Mouse (Mus musculus): ENCODE measurements around the gene Mettl7a1. TPM values are rescaled to one million over a fixed set of nuclear protein-coding genes. Genes with fewer than 3 reads are reported as not detected.
A peak's percentile ranks its signal among the peaks of the same experiment; 100 is the strongest.
"Not testable (repeated sequence)": the region's sequence is repeated elsewhere in the genome, so short reads cannot be mapped to it uniquely, and the experiment has no call there.

Gene Mettl7a1
- total RNA-seq, 2 experiments from 2014 or later = 8.8 to 13.1 TPM

DNA sequence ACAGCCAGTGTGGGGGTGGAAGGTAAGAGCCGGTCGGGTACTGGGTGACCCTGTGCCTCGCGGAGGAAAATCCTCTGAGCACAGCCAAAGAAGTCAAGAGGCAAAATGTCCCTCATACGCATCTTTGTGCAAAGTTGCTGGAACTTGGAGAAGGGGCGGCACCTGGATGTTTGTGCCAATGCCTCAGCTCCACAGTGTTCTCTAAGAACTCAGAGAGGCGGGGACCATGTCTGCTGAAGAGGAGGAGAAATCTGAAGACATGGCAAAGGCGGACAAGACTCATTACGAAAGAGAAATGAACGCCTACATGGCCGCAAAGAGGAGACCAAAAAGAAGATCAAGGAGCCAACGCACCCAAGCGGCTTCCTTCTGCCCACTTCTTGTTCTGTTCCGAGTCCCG lies 2.4 kb upstream of the Mettl7a1 start:
- DNase-seq = no peak

DNA sequence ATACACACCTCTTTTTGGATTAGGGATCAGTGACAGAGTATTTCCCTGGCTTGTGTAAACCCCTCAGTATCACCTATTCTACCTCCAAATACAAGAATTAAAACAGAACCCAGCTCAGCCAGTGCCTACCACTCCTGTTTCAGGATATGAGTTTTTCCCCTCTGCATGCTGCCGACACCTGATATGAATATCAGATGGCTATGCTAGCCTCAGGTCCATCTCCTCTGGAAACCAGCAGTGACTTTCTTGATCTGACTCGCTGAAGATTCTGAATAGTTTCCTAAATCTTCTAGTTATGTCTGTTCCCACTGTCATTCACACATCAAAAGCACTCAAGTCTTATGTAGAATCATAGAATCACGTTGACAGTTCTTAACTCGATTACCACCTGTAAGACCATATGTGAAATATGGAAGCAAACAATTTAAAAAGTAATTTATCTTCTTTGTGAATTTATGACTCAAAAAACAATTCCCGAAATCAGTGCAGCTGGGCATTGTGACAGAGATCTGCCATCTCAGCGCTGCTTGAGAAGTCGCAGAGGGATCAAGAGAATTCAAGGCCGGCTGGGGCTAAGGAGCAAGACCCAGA lies 417 bp upstream of the Mettl7a1 start:
- no peak for DNase-seq

DNA sequence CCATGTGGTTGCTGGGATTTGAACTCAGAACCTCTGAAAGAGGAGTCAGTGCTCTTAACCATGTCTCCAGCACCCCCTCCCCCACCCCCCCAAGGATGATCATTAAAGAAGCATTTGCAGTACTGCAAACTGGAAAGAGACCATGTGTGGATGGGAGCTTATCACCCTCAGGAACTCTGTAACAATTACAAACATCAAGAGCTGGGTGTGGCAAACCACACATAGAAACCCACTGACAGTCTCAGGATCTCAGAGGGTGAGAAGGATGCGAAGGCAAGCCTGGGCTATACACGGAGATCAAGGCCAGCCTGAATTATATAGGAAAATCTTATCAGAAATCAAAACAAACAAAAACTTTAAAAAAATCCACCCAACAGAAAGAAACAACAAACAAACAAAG lies 2.3 kb downstream of the Mettl7a1 start:
- no peak for DNase-seq

DNA sequence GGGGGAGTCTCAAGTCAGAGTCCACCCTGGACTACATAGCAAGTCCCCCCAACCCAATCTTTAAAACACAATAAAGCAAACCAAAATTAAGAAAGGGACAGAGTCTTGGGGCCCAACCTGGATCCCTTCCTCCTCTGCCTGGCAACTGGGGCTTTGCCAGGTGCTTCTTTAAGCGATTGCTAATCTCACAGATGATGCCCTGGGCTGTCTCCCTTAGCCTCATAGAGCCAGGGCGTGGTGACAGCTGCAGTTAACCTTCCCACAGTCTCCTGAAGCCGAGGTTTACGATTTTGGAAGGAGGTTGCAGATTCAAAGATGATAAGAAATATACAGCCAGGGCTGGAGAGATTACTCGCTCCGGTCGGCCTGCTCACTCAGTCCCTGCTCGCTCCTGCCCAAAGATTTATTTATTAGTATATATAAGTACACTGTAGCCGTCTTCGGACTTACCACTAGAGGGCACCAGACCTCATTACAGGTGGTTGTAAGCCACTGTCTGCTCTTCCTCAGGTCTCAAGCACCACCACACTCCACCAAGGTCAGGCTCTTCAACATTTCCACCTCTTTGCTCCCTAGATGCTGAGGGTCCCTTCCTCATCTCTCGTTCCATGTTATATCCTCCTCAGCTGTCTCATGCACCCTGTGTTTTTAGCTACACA lies 3.6 kb downstream of the Mettl7a1 start:
- peak; percentile 23 for DNase-seq

DNA sequence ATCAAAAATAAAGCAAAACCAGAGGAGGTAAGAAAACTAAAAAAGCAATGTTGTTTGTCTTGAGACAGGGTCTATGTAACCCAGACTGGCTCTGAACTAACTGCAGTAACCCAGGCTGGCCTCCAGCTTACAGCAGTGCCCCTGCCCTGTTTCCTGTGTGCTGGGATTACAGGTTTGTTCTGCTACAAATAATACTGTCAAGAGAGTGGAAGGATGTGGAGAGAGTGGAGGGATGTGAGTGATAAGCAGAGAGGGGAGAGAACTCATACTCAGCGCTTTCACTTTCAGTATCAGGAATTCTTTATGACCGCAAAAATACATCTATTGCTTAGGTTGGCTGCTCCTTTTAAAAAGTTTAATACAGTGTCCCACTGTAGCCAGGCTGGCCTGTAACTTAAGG lies 8.4 kb downstream of the Mettl7a1 start:
- DNase-seq = no peak

DNA sequence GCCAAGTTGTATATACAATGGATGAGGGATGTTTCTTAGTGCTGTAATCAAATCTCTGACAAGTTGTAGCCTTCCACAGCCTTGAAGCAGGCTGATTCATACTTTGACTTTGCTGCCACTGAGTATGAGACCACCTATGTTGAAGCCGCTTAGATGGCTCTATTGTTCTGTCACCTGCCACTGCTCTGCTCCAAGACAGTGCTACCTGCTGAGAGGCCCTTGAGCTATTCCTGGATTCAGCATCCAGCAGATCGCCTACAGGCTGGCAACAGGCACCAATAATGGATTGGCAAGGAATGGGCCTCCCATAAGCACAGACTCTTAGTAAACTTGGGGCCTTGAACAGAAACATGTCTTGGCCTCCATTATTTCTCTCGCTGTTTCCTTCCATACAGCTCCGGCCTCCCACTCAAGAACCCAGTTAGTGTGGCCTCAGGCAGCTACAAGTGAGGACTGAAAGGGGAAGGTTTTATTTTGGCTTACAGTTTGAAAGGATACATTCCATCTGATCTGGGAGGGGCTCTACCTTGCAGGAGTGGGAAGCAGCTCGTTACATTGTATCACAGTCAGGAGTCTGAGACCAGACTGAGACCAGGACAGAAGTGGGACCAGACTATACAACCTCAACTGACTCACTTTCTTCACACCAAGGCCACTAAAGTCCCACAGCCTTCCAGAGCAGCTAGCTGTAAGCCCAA lies 10.7 kb downstream of the Mettl7a1 start:
- no peak for DNase-seq

DNA sequence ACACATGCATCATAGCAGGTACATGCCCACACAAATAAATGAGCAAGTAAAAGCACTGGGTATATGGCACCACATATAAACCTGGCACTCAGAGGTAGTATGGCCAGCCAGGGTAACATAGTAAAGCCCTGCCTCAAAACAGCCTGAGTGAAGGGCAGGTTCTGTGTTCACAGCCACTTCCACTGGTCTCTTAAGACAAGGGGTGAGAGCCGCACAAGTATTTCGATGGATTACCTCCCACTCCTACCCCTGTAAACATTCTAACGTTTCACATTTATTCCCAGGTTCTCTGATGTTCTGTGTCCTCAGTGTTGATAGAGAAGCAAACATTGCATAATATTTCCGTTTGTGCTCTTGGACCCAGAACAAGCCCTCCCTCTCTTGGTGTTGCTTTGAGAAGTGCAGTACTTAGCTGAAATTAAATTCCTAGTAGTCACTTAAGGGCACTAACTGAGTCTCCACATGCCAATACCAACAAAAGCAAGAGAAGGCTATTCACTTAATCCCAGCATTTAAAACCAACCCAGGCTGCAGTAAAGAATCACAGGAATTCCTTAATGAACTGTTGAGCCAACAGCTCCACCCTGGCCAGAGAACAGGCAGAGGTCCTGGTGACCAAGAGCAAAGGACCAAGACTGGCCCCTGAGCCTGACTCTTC lies 14.2 kb downstream of the Mettl7a1 start:
- not testable (repeated sequence) for DNase-seq

DNA sequence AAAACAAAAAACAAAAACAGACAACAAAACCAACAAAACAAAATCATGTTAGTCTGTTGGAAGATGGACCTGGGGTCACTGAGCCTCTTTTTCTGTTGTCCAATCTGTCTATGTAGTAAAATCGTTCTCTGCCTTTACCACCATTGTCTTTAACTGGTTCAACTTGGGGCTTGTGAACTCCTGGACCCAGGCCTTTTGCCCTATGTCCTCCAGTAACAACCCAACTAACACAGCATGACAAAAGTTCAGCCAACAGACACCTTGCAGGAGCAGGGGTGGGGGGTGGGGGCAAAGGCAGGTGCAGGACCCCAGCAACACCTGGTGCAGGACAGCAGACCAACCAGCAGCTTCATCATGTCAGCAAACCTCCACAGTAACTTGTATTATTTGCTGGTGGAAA lies 15.9 kb downstream of the Mettl7a1 start:
- DNase-seq = no peak

DNA sequence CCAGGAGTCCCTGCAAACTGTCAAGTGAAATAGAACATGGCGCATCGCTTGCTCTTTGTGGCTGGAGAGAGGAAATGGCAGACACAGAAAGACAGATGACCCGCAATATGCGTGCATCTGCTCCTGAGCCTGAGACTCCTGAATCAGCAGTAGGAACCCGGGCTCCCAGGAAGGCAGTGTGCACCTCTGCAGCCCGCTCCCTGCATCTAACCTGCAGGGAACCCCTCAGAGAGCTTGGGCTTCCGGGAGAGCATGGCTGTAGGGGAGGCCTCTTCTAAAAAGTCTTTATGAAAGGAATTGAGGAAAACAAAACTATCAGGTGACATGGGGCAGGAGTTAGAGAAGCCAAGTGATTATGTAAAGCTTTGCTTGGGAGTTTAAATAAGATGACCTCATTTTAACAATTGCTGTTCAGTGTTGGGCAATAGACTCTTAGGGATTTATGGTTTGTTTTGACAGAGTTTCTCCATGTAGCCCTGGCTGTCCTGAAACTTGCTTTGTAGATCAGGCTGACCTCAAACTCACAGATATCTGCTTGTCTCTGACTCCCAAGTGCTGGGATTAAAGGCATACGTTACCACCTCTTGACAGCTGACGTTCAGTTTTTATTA lies 16.5 kb downstream of the Mettl7a1 start:
- no peak for DNase-seq

DNA sequence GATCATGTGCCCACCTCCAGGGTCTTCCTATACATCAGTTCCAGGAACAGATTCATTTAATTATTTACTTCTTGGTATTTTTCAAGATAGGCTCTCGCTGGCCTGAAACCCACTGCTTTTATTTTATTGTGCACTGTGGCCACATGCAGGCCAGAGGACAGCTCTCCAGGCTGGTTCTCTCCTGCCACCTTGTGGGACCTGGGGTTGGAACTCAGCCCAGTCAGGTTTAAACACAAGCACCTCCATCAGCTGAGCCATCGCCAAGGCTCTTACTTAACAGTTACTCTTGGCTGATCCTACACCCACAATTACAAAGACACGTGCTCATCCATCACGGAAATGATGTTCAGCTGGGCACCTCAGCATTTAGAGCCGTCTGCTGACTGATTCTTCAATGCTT lies 17.2 kb downstream of the Mettl7a1 start:
- peak; percentile 63 for DNase-seq

DNA sequence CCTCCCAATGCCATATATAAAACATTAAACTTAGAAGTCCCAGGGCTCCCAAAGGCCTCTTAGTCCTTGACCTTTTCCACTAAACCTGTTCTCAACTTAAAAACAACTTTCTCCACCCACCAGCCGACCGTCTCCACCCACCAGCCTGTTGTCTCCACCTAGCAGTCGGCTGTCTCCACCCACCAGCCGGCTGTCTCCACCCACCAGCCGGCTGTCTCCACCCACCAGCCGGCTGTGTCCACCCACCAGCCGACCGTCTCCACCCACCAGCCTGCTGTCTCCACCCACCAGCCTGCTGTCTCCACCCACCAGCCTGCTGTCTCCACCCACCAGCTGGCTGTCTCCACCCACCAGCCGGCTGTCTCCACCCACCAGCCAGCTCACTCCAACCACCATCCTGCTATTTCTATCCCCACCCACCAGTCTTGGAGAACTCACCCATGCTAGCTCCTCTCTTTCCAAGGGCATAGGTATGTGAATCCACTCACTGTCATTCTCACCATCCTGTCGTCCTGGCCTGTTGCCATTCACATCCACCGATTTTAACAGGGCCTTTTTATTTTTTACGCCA lies 20.2 kb downstream of the Mettl7a1 start:
- no peak for DNase-seq

DNA sequence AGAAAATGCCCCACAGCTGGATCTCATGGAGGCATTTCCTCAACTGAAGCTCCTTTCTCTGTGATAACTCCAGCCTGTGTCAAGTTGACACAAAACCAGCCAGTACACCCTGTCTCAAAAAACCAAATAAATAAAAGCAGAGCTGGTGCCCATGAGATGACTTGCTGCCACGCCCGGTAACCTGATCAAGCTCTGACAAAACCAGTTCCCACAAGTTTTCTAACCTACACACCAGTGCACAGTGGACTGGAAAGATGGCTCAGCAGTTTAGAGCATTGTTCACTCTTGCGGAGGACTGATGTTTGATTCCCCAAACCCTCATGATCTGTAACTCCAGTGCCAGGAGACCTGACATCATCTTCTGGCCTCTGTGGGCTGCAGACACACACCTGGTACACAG lies 21.3 kb downstream of the Mettl7a1 start:
- no peak for DNase-seq

DNA sequence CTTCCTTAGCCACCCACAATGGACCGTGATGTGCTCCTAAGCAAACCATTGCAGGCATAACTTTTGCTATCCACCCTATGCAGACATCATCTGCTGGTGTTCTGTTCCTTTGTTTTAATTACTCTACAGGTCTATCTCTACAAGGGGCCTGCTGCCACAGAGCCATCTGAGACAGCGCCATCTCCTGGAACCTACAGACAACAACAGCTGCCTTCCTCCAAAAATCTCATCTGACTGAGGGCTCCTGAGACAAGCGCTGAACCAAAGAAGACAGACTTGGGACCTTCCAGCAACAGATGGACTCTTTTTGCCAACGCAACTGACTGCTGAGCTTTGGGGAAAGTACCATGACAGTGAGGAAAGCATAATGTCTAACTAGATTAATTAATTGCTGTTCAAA lies 24.1 kb downstream of the Mettl7a1 start:
- DNase-seq = not testable (repeated sequence)

DNA sequence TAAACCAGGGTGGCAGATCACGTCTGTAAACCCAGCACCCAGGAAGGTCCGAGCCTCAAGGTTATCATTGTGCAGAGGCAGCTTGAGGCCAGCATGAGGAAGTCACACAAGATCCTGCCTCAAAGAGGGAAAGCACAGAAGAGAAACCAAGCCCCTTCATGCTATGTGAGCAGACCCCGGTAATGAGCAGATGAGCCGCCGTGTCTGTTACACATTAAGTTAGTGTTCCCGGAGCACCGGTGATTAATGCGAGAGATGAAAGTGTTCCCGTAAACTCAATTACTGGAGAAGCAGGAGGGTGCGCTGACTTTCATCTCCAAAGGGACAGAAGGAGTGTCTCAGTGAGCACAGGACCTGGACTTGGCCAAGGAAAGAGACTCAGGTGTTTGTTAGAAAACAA lies 25.4 kb downstream of the Mettl7a1 start:
- DNase-seq = not testable (repeated sequence)

DNA sequence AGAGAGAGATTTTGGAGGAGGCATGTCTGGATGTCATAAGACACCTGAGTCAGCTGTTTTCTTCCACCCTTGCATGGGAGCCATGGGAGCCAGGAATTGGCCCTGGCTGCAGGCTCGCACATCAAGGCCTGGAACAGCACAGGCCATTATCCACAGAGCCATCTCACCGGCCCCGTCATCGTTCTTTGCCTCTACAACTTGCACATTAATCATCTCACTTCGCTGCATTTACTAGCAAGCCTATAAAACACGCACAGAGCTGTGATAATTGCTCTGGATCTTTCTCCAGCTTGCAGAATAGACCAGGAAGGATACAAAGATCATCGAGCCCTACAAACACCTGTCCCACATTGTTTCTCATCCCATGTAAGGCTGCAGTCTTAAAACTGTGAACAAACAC lies 26.8 kb downstream of the Mettl7a1 start:
- DNase-seq = no peak

DNA sequence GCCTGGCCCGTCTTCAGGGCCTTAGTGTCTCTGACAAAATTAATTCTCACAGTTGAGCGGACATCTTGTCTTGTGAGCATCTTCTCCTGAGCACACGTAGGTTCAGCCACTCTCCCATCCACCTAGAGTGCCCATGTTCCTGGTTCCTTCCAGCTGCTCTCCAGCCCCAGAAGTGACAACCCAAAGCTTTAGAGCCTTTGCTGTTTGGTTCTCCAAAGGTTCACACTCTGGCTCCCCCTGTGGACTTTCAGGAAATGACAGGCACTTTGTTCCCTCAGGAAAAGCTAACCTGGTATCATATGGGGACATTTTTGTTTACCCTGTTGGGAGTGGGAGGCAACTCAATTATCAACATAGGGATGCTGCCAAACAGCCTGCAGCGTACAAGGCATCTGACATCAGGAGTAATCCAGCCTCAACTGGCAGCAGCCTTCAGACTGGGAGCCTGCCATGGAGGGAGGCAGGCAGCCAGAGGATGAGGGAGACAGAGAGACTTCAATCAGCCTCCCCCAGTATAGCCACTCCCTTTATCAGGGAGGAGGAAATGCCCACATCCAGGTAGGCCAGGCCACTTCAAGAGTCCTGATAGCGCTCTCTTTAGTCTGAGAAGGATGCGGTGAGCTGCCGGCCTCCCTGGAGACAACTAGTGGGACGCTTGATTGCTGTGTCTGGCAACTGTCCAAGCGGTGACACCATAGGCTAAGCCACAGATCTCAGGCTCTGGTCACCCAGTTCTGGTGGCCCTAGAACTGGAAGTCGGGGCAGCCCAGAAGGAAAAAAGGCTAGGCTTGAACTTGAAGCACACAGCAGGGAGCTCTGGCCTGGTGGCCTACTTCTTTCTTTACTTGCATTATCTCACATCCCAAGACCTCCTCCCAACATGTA lies 28.4 kb downstream of the Mettl7a1 start:
- not testable (repeated sequence) for DNase-seq

DNA sequence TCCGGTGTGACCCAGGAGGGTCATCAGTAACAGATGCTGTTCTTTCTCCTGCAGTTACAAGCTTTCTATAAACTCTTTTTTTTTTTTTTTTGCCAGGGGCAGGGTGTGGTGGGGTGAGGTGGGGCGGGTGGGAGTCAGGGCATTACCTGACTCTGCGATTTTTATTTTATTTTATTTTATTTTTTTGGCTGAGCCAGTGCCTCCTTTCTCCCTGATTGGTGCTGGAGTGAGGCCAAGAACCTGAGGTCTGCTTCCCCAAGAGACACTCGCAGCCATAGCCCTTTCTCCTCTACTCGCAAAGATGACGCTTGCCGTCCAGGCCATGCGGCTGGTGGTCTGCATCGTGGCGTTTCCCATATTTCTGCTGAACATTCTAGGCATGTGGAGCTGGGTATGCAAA lies 30.7 kb downstream of the Mettl7a1 start, which contains the start of gene Mettl7a3:
Gene Mettl7a3, plus strand, starts transcription at position 301 of the 400 bp plus-strand sequence.
- no peak for DNase-seq

DNA sequence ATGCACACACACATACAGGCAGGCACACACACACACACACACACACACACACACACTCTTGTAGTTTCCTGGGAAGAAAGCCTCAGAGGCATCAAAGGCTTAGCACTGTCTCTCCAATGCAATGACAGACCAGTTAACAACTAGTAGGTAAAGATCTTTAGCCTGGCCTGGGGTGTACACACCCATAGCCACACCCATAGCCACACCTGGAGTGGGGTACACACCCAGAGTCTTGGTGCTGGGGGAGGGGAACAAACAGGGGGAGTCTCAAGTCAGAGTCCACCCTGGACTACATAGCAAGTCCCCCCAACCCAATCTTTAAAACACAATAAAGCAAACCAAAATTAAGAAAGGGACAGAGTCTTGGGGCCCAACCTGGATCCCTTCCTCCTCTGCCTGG lies 33.4 kb downstream of the Mettl7a1 start:
- not testable (repeated sequence) for DNase-seq

DNA sequence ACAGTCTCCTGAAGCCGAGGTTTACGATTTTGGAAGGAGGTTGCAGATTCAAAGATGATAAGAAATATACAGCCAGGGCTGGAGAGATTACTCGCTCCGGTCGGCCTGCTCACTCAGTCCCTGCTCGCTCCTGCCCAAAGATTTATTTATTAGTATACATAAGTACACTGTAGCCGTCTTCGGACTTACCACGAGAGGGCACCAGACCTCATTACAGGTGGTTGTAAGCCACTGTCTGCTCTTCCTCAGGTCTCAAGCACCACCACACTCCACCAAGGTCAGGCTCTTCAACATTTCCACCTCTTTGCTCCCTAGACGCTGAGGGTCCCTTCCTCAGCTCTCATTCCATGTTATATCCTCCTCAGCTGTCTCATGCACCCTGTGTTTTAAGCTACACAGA lies 33.9 kb downstream of the Mettl7a1 start:
- DNase-seq = peak; percentile 69

DNA sequence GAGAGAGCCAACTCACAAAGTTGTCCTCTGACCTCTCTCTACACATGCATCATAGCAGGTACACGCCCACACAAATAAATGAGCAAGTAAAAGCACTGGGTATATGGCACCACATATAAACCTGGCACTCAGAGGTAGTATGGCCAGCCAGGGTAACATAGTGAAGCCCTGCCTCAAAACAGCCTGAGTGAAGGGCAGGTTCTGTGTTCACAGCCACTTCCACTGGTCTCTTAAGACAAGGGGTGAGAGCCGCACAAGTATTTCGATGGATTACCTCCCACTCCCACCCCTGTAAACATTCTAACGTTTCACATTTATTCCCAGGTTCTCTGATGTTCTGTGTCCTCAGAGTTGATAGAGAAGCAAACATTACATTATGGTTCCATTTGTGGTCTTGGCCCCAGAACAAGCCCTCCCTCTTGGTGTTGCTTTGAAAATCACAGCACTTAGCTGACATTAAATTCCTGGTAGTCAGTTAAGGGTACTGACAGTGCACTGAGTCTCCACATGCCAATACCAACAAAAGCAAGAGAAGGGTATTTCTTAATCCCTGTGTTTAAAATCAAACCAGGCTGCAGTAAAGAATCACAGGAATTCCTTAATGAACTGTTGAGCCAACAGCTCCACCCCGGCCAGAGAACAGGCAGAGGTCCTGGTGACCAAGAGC lies 37.5 kb downstream of the Mettl7a1 start:
- DNase-seq = not testable (repeated sequence)

DNA sequence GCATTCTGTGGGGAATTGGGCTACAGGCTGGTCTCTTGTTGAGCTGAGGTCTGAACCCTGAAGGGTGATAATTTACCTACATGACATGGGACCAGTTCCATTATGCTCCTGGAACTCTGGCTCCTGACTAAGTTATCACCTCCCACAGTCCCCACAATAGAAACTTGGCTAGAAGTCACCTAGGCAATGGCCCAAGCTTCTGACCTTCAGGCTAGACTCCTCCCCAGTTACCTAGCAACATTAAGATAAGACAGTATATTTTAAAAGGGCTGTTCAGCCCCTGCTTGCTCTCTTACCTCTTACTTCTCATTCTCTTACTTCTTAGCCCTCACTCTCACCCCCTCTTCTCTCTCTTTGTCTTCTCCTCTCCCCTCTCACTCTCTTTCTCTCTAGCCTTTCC lies 41.5 kb downstream of the Mettl7a1 start:
- peak; percentile 21 for DNase-seq
